Mouse (Mus musculus): ENCODE results near the gene Hist1h2ad.

DNA sequence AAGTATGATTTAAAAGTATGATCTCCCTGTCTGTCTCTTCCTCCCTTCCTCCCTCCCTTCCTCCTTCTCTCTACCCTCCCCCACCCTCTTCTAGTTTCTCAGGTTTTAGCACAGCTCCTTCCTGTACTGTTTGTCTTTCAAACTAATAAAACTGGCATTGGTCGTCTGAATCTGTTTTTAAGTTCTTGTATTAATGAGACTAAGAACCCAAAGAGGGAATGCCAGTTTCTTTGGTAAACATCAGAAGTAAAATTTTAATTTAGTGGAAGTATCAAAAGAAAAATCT lies 12.7 kb downstream of the Hist1h2ad start:
- TF ChIP-seq CTCF (IDR thresholded peaks at IDR 0.05; ENCODE audit: low read depth), result no peak
- no peak for TF ChIP-seq EP300 (IDR thresholded peaks at IDR 0.05; ENCODE audit: low read depth)
